Mouse (Mus musculus): Measurements from ENCODE around the gene Zfp366. TPM values are rescaled to one million over a fixed set of nuclear protein-coding genes. Genes with fewer than 3 reads are reported as not detected.

Gene Zfp366
- polyA plus RNA-seq (2012; ENCODE audit: low replicate concordance), result 2.9 and 4.1 TPM in 2 replicates

DNA sequence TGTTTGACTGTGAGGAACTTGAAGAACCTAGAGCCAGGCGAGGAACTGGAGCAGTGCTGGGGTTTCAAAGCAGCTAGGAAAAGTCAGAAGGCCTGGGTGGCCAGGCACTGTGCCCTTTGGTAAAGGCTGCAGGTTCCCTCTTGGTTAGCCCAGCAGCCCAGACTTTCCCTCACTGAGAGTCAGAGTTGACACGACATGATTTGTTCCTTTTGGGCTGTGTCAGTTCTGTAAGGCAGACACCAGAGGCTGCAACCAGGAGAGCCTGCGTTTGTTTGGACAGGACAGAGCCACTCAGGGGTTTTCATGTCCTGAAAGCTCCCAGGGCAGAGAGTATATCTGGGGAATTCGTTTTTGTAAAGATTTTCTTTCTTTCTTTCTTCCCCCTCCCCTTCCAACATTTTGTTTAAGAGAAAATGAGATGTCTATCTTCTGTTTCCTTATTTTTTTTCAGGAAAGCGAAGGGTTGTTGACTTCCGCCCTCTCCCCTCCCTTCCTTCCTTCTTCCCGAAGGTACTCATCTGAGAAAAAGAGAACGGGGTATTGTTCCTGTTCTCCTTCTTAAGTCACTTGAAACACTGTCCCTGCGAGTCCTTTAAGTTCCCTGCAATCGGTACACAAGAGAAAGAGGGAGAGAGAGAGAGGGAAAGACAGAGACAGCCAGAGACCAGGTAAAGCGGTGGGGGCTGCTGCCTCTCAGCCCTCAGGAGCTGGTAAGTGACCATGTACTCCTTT is at the start of gene Zfp366:
TSS of gene Zfp366 (plus strand) at position 669 of the 732 bp plus-strand sequence.

Other genes with a start within 250 kb of the Zfp366 start
- not detected in 2 replicates for gene 1700024P04Rik, start 200.3 kb upstream of the Zfp366 start, polyA plus RNA-seq (2012; ENCODE audit: low replicate concordance)
- 8.4 and 19.1 TPM in 2 replicates for gene Ptcd2, start 159.9 kb downstream of the Zfp366 start, polyA plus RNA-seq (2012; ENCODE audit: low replicate concordance)
- gene Mrps27, start 160.0 kb downstream of the Zfp366 start, polyA plus RNA-seq (2012; ENCODE audit: low replicate concordance), result 4.9 and 10.1 TPM in 2 replicates

All from leukemia stem cell, adult 10-12 weeks (primary cell).